Mouse (Mus musculus) ES-E14 (cell line): ENCODE measurements around the gene Herc6.

Experiments used
- CHD2 ChIP-seq: IDR thresholded peaks from 2 replicates; pipeline ENCODE4 v1.6.1; 2014; ENCODE audit warnings: mild to moderate bottlenecking, low read depth, low read length, inconsistent platforms
- MAFK ChIP-seq: IDR thresholded peaks from 2 replicates; pipeline ENCODE4 v1.6.1; 2014; ENCODE audit warnings: mild to moderate bottlenecking, low read depth, low read length, inconsistent platforms; ENCODE audit not compliant: insufficient read depth

DNA sequence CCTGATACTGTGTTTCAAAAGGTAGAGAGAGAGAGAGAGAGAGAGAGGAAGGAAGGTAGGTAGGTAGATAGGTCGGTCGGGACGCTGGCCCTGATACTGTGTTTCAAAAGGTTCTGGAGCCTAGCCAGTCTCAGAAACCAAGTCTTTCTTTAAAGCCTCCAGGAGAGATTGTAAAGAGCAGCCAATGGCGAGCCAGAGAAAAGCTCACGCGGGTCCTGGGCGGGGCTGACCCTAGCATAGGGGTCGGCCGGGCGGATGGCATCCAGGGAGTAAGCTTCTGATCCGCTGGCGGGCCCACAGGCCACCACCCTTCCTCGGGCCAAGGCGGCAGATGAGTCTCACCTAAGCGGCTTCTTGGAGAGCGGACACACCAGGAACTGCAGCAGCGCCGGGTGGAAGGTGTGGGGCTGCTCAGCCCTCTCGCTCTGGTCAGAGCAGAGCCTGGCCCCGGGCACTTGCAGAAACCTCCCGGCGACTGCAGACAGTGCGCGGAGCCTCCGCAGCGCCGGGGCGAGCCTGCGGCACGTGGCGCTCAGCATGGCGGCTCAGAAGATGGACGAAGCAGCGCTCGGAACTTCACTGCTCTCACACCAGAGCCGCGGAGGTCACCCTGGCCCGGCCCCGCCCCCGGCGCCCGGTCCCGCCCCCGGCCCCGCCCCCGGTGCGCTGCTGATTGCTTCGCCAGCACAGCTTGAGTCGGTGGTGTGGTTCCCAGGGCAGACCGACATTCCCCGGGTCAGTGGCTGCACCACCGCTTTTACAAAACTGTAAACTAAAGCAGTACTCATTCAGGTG, 110.9 kb downstream of the Herc6 start, which contains the start of gene Pyurf:
- TF ChIP-seq MAFK (no peak), CHD2 (no peak)
